Mouse (Mus musculus) olfactory bulb, adult 2 months (tissue): Measurements from ENCODE around the gene Traip. TPM values are rescaled to one million over a fixed set of nuclear protein-coding genes. Genes with fewer than 3 reads are reported as not detected.

ENCODE experiments used
- H3K27ac ChIP-seq: fragments of 200-500 bp; 2 replicates; pipeline ENCODE4 v1.5.1; 2012; ENCODE audit warnings: low read depth, low read length; ENCODE audit not compliant: insufficient read depth
- H3K4me1 ChIP-seq: fragments of 200-500 bp; 2 replicates; pipeline ENCODE4 v1.6.1; 2012; ENCODE audit warnings: low read length; ENCODE audit not compliant: control insufficient read depth, insufficient read depth
- H3K4me3 ChIP-seq: fragments of 200-500 bp; 2 replicates; pipeline ENCODE4 v1.5.1; 2012; ENCODE audit warnings: mild to moderate bottlenecking, low read depth, low read length, moderate library complexity; ENCODE audit not compliant: insufficient read depth
- CTCF ChIP-seq: fragments of 200-500 bp; IDR thresholded peaks from 2 replicates; pipeline ENCODE4 v1.5.1; 2012; ENCODE audit warnings: low read depth, mild to moderate bottlenecking, low read length, moderate library complexity; ENCODE audit not compliant: insufficient read depth
- POLR2A ChIP-seq: fragments of 200-500 bp; IDR thresholded peaks from 2 replicates; pipeline ENCODE4 v1.6.1; 2012; ENCODE audit warnings: mild to moderate bottlenecking, low read depth, low read length, moderate library complexity; ENCODE audit not compliant: insufficient read depth
- whole genome bisulfite sequencing: fragments of 180-500 bp; shearing (Covaris S2); methylation state at CpG from one replicate; pipeline ENCODE4 v1.1.7; 2018; 5-methylcytosine and 5-hydroxymethylcytosine counted together
- polyA plus RNA-seq: library from polyadenylated mRNA; stranded (reverse); fragments of >200 nt; gene quantifications from 2 replicates; pipeline ENCODE4 v1.2.4, GENCODE M21; 2012; ENCODE audit warnings: low replicate concordance; ENCODE audit not compliant: missing spikeins, insufficient read depth, insufficient read length

Gene Traip
- polyA plus RNA-seq, 1 experiment = not detected

DNA sequence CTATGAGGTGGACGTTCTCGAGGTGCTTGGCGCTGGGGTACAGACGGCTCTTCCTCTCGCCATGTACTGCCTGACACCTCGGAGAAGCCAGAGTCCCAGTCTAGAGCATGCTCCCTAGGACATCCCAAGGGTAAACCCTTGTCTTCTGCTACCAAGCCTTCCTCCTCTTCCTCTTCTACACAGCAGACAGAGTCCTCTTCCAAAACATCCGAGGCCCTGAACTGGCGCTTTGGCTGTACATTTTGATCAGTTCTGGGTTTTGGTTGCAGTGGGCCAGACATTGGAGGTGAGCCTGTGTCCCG is 34.8 kb downstream of the Traip start:
- peak overlapping the region; percentile 64 for H3K4me3 ChIP-seq
- WGBS = 81% methylated on average over 9 of the region's 9 CpGs
- H3K4me1 ChIP-seq = peaks cover 39% of the 10 kb centered on the region
- no peak for TF ChIP-seq POLR2A
- no peak for TF ChIP-seq CTCF
- H3K27ac ChIP-seq = 0 out of 2 replicates have a peak overlapping the region, but pooled peaks have one; percentile 19

DNA sequence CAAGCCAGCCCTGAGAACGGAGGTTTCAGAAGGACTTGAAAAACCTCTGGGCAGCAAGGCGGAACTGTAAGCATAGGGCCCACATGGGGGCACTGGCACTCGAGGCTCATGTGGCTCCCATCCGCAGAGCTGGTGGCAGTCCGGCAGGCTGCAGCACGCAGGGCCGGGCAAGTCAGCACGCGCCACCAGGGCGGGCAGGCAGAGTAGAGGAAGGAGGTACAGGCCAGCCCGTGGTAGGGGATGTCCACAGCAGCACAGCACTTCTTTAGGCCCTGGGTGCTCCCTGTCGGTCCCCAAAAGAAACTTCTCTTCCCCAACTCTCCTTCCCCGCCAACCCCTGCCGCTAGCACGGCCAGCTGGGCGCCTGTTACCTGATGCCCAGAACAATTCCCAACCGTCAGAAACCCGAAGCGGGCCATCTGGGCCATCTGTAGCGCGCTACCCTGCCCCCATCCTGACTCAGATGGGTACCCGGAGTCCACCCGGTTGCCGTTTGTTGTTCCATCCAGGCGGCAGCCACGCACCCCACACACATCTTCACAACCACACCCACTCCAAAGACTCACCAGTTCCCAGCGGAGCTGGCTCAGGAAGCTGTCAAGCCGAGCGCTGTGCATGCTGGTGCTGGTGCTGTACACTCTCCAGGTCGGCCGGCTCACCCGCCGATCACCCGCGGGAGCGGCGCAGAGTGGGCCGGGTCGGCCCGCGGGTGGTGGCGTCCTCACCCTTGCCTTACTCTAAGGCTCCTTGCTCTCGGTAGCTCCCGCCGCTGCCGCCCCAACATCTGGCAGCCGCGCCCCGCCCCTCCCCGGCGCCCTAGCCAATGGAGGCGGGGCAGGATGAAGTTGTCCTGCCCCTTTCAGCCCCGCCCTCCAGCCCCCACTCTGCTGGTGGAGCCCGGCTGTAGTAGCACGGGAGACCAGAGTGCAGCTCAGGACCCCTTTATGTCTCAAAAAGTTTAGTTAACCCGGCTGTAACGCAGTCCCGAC is 35.5 kb downstream of the Traip start, which contains the start of gene Inka1:
Gene Inka1 (minus strand): TSS at position 749 of the 989 bp plus-strand sequence.
- Histone ChIP-seq H3K4me1 (peaks cover 39% of the 10 kb centered on the region), H3K4me3 (peak within 1 kb of the TSS; percentile 64), H3K27ac (0 out of 2 replicates have a peak within 1 kb of the TSS, but pooled peaks have one; percentile 2)
- TF ChIP-seq POLR2A (peak; percentile 34; the same call in 1 of the 2 replicates), CTCF (no peak)
- WGBS = 4% methylated on average over 58 of the region's 58 CpGs

GRCm38 (mm10) chr9:107986376-107986775 is 36.4 kb downstream of the Traip start:
- peaks cover 36% of the 10 kb centered on the region for H3K4me1 ChIP-seq
- whole genome bisulfite sequencing = 8% methylated on average over 18 of the region's 18 CpGs
- H3K27ac ChIP-seq = no peak overlapping the region
- TF ChIP-seq POLR2A (no peak), CTCF (peak; percentile 53)
- H3K4me3 ChIP-seq = peak overlapping the region; percentile 64; the same call in 1 of the 2 replicates

DNA sequence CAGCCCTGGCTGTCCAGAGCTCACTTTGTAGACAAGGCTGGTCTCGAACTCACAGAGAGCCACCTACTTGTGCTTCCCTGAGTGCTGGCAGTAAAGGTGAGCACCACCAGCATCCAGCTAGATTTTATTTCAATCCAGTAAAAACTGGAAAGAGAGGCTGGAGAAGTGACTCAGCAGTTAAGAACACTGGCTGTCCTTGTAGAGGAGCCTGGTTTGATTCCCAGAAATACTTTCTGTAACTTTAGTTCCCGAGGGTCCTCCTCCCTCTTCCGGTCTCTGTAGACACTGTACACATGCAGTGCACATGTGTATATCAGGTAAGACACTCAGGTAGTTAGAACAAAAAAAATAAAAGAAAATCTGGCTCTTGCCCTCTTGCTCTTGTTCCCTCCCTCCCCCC is 38.0 kb downstream of the Traip start:
- 74% methylated on average over 3 of the region's 3 CpGs for WGBS
- Histone ChIP-seq H3K4me3 (no peak overlapping the region), H3K4me1 (peaks cover 22% of the 10 kb centered on the region), H3K27ac (no peak overlapping the region)
- TF ChIP-seq CTCF (no peak), POLR2A (no peak)

GRCm38 (mm10) chr9:107992197-107992596 is 42.3 kb downstream of the Traip start, which contains the start of gene Cdhr4:
TSS of gene Cdhr4 (plus strand) at chr9:107992497.
- no peak for TF ChIP-seq CTCF
- no peak for TF ChIP-seq POLR2A
- 57% methylated on average over 2 of the region's 2 CpGs for WGBS
- H3K27ac ChIP-seq = no peak within 1 kb of the TSS
- peaks cover 7% of the 10 kb centered on the region for H3K4me1 ChIP-seq
- no peak within 1 kb of the TSS for H3K4me3 ChIP-seq

DNA sequence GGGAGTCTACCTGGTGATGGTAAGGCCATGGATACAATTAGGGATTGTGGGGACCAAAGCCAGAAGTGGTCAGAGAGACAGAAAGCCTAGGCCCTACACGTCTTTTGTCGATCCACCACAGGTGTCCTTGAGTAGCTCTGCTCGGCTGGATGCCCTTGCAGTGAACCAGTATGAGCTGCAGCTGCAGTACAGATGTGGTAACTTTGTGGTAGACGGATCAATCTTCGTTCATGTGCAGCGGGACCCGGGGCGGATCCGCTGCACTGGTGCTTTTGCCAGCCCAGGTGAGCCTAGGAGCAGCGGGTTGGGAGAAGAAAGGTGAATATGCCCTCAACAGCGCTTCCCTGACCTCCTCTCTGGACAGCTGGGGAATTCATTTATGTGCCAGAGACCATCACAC is 43.1 kb downstream of the Traip start:
- peaks cover 7% of the 10 kb centered on the region for H3K4me1 ChIP-seq
- no peak overlapping the region for H3K4me3 ChIP-seq
- 84% methylated on average over 11 of the region's 11 CpGs for WGBS
- TF ChIP-seq CTCF = no peak
- no peak for TF ChIP-seq POLR2A
- H3K27ac ChIP-seq = no peak overlapping the region

GRCm38 (mm10) chr9:107994464-107994863 is 44.5 kb downstream of the Traip start:
- Histone ChIP-seq H3K27ac (no peak overlapping the region), H3K4me3 (no peak overlapping the region), H3K4me1 (peaks cover 7% of the 10 kb centered on the region)
- 55% methylated on average over 2 of the region's 2 CpGs for WGBS
- no peak for TF ChIP-seq POLR2A
- TF ChIP-seq CTCF = no peak

DNA sequence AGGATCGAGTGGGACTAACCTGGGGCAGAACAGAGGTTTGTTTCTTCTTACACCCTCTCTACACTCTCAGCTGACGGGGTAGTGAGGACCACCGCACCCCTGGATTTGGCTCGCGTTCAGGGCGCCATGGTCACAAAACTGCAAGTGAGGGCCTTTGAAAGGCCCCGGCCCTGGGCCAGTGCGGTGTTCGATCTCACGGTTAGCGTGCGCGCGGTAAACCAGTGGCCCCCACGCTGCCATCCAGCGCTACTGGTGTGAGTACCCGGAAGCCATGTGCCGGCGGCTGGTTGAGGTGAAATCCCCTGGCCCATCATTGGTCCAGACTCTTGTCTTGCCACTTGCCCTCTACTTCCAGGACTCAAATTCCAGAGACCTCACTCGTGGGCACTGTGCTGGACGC is 45.6 kb downstream of the Traip start:
- 93% methylated on average over 21 of the region's 21 CpGs for WGBS
- no peak overlapping the region for H3K4me3 ChIP-seq
- no peak overlapping the region for H3K27ac ChIP-seq
- TF ChIP-seq POLR2A (no peak), CTCF (no peak)
- peaks cover 7% of the 10 kb centered on the region for H3K4me1 ChIP-seq

DNA sequence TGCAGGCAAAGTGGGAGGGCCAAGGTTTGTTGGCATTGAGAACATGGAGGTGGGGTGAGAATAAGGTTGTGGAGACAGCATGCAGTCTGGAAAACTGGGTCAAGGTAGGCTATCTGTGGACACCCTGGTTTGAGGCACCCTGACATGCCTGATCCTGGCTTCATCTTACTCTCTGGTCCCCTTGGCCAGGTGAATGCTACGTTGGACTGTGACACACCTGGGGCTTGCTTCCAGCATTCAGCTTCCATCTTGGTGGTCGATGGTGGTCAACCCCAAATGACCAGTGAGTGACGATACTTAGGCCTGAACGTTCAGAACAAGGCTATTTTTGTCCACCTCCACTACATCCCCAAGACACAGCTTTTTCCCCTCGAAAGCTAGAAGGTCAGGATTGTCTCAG is 46.1 kb downstream of the Traip start, which contains the start of gene Gm20662:
Gene Gm20662 (plus strand): TSS at position 301 of the 400 bp plus-strand sequence.
- H3K4me3 ChIP-seq = no peak within 1 kb of the TSS

More for the DNA sequence above, 46.1 kb downstream of the Traip start, which contains the start of gene Gm20662:
- peaks cover 7% of the 10 kb centered on the region for H3K4me1 ChIP-seq
- H3K27ac ChIP-seq = no peak within 1 kb of the TSS
- WGBS = 91% methylated on average over 5 of the region's 5 CpGs
- TF ChIP-seq CTCF (no peak), POLR2A (no peak)
